Mouse (Mus musculus): ENCODE data around the gene Akr1b8.
"Not testable (repeated sequence)": the region's sequence is repeated elsewhere in the genome, so short reads cannot be mapped to it uniquely, and the experiment has no call there.

Gene Akr1b8

GRCm38 (mm10) chr6:34353658-34354353, at the start of gene Akr1b8:
TSS of gene Akr1b8 (plus strand) at chr6:34354119.
- in situ Hi-C loops (cut with MboI, MseI), result no loop called here

- in situ Hi-C loops (cut with MboI, MseI), result no loop called here
Observed at GRCm38 (mm10) chr6:34304675-34305241, 49.2 kb upstream of the Akr1b8 start.

GRCm38 (mm10) chr6:34306797-34307196, 47.1 kb upstream of the Akr1b8 start:
- in situ Hi-C loops (cut with MboI, MseI), result no loop called here

- in situ Hi-C loops (cut with MboI, MseI), result no loop called here
Observed at GRCm38 (mm10) chr6:34309526-34309925, 44.4 kb upstream of the Akr1b8 start.

- in situ Hi-C loops (cut with MboI, MseI), result loop anchor here (10.0 kb wide), 1 partner anchor 755 kb away; no protein-coding TSS in a partner anchor
Observed at GRCm38 (mm10) chr6:34310023-34310595, 43.8 kb upstream of the Akr1b8 start.

GRCm38 (mm10) chr6:34313386-34313785, 40.5 kb upstream of the Akr1b8 start:
- in situ Hi-C loops (cut with MboI, MseI), result loop anchor here (10.0 kb wide), 1 partner anchor 751 kb away; no protein-coding TSS in a partner anchor

GRCm38 (mm10) chr6:34313921-34314320, 40.0 kb upstream of the Akr1b8 start:
- in situ Hi-C loops (cut with MboI, MseI), result loop anchor here (10.0 kb wide), 1 partner anchor 751 kb away; no protein-coding TSS in a partner anchor

GRCm38 (mm10) chr6:34316854-34317771, 36.8 kb upstream of the Akr1b8 start, which contains the start of gene Akr1b3:
TSS of gene Akr1b3 (minus strand) at chr6:34317478.
- in situ Hi-C loops (cut with MboI, MseI), result loop anchor here (10.0 kb wide), 1 partner anchor 748 kb away; no protein-coding TSS in a partner anchor

- in situ Hi-C loops (cut with MboI, MseI), result loop anchor here (10.0 kb wide), 1 partner anchor 747 kb away; no protein-coding TSS in a partner anchor
Observed at GRCm38 (mm10) chr6:34318172-34318571, 35.7 kb upstream of the Akr1b8 start.

GRCm38 (mm10) chr6:34318636-34319035, 35.3 kb upstream of the Akr1b8 start:
- in situ Hi-C loops (cut with MboI, MseI), result loop anchor here (10.0 kb wide), 1 partner anchor 746 kb away; no protein-coding TSS in a partner anchor

GRCm38 (mm10) chr6:34322121-34322520, 31.8 kb upstream of the Akr1b8 start:
- in situ Hi-C loops (cut with MboI, MseI), result no loop called here

GRCm38 (mm10) chr6:34331379-34331778, 22.5 kb upstream of the Akr1b8 start:
- in situ Hi-C loops (cut with MboI, MseI), result no loop called here

GRCm38 (mm10) chr6:34331804-34332203, 22.1 kb upstream of the Akr1b8 start:
- in situ Hi-C loops (cut with MboI, MseI), result not testable (repeated sequence)

- in situ Hi-C loops (cut with MboI, MseI), result no loop called here
Observed at GRCm38 (mm10) chr6:34334673-34335072, 19.2 kb upstream of the Akr1b8 start.

GRCm38 (mm10) chr6:34337799-34338198, 16.1 kb upstream of the Akr1b8 start:
- in situ Hi-C loops (cut with MboI, MseI), result no loop called here

GRCm38 (mm10) chr6:34341991-34342390, 11.9 kb upstream of the Akr1b8 start:
- in situ Hi-C loops (cut with MboI, MseI), result loop anchor here (5.0 kb wide), 1 partner anchor 50 kb away; no protein-coding TSS in a partner anchor

GRCm38 (mm10) chr6:34342476-34342875, 11.4 kb upstream of the Akr1b8 start:
- in situ Hi-C loops (cut with MboI, MseI), result loop anchor here (5.0 kb wide), 1 partner anchor 50 kb away; no protein-coding TSS in a partner anchor

GRCm38 (mm10) chr6:34343426-34343825, 10.5 kb upstream of the Akr1b8 start:
- in situ Hi-C loops (cut with MboI, MseI), result loop anchor here (5.0 kb wide), 1 partner anchor 51 kb away; no protein-coding TSS in a partner anchor

GRCm38 (mm10) chr6:34344135-34344850, 9.6 kb upstream of the Akr1b8 start:
- in situ Hi-C loops (cut with MboI, MseI), result loop anchor here (5.0 kb wide), 1 partner anchor 52 kb away; no protein-coding TSS in a partner anchor

- in situ Hi-C loops (cut with MboI, MseI), result loop anchor here (5.0 kb wide), 1 partner anchor 53 kb away; no protein-coding TSS in a partner anchor
Observed at GRCm38 (mm10) chr6:34344935-34345334, 9.0 kb upstream of the Akr1b8 start.

Measured in T-helper 1 cell (primary cell).